Mouse (Mus musculus) heart, postnatal 36 days (tissue): ENCODE measurements at regions not wholly inside any gene's neighbourhood (a gene's known extent, or its start where the extent isn't known, plus 50 kb on each side); places are given as distances from the start of the nearest gene placed in this dataset.

Experiments
- DNase-seq, 2 experiments: peaks; one replicate each; pipeline ENCODE4 v3.0.0; 2021 to 2022
- intact Hi-C: fragments of 180-260 bp; cut with DNase I; formaldehyde crosslinking; loops from one replicate; pipeline ENCODE4 v1.15.1; 2025

DNA sequence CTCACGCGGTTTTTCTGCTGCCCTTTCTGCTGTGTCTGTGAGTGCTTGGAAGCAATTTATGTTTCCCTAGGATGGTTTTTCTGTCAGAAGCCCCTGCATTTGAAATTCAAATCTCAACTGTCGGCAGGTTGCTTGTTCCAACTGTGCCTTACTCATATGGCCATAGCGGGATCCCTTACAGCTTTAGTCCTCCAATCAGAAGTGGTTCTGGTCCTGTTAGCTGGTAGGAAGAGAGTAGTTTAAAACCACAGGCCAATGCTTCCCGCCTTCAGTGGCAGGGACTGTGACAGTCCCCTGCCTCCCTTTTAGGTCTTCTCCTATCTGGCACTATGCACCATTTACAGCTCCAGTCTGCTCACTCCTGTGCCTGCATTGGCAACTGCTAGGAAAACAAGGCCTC lies 178.6 kb upstream of the Ogfrl1 start:
- DNase-seq, result no peak
- intact Hi-C loops, result no loop called here

DNA sequence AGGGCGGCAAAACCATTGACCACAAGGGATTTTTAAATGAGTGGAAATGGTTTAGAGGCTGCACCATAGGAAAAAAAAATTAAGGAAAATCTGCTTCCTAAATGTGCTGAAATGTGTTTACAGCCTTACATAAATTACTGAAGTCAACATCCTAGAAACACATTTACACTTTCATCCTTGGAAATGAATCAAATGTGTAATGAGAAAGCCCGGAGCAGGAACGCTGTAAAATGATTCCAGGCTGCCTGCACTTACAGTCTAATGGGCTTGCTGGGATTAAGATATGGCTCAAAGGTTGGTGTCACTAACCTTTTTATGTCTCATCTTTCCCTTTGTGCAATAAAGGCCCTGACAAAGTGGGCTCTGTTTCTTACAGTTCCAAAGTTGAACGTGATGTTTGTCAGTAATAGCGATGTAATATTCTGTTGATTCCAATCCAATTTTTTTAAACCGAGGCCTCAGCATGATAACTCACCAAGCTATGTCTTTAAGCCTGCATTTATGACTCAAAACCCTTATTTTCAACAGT lies 172.1 kb upstream of the B3gat2 start:
- no peak for DNase-seq
- intact Hi-C loops, result no loop called here

DNA sequence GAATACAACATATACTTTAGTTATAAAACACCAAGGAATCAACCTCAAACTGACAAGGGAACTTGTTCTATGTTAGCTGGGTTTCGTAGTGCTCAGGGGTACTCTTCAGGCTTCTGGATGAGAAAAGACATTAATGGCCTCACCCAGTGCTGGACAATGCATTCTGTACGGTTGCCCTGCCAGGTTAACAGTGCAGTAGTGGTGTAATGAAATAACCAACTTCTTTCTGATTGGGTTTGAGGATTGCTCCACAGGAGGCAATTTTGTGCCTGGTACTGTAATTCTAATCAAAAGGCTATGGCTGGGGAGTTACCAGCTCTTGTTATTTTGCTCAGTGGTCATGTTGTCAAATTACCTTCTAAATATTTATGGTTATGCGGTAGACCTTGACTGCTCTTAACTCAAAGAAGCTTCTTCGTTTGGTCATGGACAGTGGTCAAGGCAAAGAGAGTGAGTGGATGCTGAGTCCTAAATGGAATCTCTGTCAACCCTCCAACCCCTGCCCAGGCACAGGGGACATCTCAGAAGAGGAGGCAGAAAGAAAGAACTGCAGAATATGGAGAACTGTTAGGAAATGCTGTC lies 158.8 kb upstream of the B3gat2 start:
- intact Hi-C loops, result no loop called here
- no peak for DNase-seq

DNA sequence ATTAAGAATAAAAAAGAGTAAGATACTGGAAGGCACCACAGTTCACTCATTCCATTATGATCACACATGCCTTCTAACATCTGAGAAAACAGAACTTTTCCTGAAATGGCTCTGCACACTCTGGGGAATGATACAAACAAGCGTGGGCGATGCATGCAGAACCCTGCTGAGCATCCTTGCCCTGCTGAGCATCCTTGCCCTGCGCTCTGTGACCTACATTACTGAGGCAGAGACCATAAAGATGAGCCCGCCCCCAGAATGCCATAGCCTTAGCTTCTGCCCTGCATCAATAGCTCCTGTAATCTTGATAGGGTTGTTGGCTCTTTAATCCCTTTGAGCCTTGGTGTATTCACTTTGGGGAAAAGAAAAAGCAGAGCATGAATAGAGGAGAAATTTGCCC lies 132.2 kb upstream of the B3gat2 start:
- intact Hi-C loops, result no loop called here

DNA sequence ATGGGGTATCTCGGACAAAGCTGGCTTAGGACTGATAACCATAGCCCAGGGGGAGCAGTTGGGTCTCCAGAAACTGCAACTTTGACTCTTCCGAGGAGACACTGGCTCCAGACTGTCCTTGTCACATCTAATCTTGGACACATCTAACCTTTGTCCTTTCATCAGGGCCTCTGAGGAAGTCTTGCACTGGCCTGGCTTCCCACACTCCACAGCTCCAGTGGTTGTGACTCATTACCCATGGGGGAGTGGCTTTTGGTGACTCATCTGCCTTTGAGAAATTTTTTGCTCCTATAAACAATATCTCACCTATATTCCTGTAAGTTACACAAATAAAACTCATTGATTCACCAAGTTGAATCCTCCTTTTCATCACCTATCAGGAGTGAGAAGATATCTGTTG lies 116.5 kb upstream of the B3gat2 start:
- DNase-seq, result no peak
- intact Hi-C loops, result no loop called here

More for the DNA sequence above, 132.2 kb upstream of the B3gat2 start:
- DNase-seq, result no peak

DNA sequence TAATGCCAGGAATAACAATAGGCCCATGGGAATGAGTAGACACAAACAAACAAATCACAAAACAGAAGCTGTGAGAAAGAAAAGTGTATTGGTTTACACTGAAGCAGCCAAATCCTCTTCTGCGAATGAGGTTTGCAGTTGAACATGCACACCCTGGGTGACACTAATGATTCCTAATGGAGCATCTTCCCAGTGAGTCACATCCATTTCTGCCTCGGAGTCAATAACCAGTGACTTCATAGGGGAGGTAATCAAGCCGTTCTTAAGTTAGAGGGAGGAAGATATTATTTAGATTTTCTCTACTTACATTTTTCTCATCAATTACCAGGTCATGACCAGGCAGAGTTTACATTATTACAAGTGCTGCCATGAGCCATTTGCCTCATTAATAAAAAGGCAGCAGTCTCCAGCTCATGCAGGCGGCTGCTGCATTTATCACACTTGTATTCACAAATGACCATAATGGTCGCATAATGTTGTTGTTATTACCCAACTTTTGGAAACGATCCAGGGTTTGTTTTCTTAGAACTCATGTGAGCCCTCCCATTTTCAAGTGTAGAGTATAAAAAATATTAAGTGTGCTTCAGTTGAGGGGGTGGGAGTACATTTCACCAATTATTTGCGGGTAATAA lies 112.6 kb upstream of the B3gat2 start:
- intact Hi-C loops, result no loop called here
- no peak for DNase-seq

DNA sequence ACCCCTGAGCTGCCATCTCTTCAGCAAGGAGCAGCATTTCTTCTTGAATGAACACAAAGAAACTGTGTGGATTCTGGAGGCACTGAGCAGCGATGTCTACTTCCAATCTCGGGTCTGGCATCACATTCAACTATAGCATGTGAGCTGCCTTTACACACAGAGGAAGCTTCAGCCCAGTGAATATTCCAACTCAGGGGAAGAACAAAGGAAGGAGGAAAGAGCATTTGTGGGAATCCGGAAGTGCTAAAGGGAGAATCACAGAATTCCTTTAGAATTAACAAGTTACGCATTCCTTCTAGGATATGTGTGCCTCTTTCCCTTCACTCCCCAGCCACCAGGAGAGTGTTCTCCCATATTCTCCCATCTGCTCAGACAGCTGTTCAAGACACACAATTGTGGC lies 111.7 kb upstream of the B3gat2 start:
- no peak for DNase-seq

DNA sequence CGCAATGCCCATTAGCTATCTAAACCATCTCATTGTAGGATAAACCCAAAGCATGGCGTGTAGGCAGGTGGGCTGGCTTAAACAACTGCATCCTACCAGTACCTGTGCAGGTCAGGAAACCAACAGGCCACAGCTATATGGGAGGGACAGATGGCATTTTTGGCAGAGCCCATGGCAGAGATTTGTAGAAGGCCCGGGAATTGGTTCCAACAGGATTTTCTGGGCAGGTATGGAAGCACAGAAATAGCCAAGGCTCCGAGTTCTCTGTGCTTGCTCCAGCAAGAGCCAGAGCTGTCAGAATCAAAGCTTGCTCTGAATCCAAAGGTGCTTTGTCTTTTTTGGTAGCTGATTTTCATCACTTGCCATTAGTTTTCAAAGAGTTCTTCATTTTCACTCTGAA lies 107.9 kb upstream of the B3gat2 start:
- intact Hi-C loops, result no loop called here
- no peak for DNase-seq

More for the DNA sequence above, 111.7 kb upstream of the B3gat2 start:
- intact Hi-C loops, result no loop called here

DNA sequence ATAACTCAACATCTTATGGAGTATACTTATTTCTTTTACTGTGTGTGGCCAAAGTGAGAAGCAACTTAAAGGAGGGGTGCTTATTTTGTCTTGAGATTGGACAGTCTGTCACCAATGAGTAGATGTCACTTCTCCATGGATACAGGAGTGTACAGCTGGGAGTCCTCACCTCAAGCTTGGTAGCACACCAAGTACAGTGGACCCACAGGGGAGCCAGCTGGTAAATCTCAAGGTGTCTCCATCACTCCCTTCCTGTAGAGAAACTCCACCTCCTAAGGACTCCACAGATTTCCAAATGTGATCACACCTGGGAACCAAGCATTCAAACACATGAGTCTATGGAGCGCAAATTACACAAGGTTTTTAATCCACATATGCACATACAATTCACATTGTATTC lies 105.8 kb upstream of the B3gat2 start:
- intact Hi-C loops, result no loop called here
- DNase-seq, result no peak

DNA sequence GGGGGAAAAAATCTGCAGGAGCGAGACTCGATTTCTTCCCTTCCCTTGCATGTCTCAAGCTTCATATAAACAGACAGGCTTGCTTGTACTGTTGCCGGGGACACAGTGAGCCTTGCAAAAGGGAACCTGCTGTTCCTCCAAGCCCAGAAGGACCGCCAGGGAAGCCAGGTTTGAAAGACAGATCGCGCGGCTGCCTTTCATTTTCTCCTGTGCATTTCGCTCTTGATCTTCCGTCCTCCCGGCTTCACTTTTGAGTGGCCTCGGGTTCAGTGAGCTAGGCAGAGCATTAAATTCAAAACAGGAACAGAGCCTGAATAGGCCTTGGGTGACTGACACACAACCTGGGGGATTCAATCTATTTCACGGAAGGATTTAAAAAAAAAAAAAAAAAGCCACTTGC lies 105.3 kb upstream of the B3gat2 start:
- no peak for DNase-seq
- intact Hi-C loops, result no loop called here

DNA sequence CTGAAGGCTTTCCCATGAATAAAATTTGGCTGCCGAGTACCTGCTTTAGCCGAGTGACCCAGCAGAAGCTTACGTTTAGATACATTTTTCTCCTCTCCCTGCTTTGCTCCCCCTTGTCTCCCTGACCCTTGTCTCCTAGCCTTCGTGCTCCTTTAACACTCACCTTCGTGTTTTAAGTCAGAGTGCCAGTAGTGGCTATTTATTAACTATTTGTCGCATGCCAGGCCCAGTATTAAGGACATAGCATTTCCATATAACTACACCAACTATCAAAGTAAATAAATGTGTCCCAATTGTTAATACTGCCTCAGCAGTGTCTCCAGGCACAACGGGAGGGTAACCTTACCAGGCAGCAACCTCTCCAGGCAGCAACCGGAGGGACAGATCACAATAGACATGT lies 104.8 kb upstream of the B3gat2 start:
- no peak for DNase-seq
- intact Hi-C loops, result no loop called here

DNA sequence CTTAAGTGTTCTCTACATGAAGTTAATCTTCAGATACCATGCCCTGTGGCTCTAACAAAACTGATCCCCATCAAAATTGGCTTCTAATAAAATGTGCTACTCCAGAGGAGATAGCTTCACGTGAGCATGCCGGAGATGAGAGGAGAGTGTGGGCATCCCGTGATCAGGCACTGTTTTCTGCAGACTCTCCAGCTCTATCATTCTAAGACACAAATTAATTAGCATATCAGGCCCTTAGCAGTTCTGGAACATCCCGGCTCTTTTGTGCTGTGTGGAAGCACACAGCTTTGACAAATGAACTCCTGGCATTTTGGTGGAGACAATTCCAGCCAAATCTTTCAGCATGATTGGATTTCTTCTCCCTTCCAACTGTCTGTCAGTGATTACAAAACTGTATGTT lies 91.0 kb upstream of the B3gat2 start:
- intact Hi-C loops, result no loop called here
- DNase-seq, result no peak

DNA sequence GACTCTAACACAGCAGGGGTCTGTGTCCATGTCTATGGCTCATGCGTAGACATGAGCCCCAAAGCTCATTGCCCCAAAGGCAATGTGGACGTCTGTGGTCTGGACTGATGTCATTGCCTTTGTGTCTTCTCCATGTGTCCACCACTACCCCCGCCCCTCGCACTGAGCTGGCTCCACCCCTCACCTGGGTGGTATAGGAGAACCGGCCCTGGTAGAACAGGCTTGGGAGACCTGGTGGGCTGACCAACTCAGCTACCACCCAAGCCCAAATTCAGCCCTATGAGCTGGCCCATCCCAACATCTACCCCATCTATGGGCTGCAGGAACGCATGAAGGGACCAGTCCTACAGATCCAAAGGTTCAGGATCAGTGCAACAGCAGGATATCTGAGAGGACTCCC lies 87.2 kb upstream of the B3gat2 start:
- no peak for DNase-seq
- intact Hi-C loops, result no loop called here

DNA sequence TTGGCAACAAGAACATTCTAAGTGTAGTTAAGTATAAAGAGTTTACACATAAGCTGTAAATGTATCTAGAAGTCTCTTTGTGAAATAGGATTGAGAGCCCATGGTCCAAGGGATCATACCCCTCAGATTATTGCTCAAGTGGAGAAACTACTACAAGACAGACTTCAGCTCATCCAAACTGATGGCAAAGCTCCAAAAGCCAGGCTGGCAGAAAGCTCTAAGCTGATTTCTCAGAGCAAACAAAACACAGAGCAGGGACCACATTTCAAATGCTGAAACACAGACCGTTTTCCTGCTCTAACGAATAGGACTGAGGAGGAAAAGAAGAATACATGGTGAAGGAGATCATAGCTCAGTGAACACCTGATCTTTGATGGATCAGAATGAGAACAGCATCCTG lies 85.3 kb upstream of the B3gat2 start:
- intact Hi-C loops, result no loop called here
- no peak for DNase-seq

DNA sequence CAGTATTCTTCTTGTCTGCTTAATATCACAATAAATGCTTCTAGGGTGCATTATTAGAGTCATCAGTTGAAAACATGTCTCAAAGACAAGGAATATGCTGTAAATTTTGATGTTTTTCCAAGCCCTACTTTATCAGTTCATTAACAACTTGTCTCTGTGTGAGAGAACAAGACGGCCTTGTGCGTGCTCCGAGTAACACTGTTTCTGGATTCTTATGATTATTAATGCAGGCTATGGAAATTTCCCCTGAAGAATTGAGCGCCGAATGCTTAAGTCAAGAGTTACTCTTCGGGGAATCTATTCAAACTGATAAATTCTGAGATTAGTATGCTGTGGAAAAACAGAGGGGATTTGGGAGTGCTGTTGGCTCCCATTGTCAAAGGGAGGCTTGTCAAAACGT lies 72.2 kb upstream of the B3gat2 start:
- intact Hi-C loops, result no loop called here
- no peak for DNase-seq

DNA sequence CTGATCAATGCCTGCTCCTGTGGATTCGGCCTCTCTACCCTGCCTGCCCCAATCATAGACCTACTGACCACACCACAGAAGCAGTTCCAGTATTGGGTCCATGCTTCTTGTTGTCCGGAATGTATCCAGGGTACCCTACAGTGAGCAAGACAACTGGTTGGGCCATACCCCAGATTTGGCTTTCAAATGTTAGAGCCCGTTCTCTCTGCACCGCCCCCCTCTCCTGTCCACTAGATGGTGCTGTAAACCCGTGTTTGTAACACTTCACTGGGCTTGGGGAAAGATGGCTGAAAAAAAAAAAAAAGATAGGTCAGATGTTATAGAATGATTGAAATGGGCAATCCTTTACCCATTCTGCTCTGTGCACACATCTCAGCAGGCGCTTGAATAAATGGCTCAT lies 56.1 kb upstream of the B3gat2 start:
- DNase-seq, result peak in 1 of 2 experiments; percentile 2
- intact Hi-C loops, result no loop called here

DNA sequence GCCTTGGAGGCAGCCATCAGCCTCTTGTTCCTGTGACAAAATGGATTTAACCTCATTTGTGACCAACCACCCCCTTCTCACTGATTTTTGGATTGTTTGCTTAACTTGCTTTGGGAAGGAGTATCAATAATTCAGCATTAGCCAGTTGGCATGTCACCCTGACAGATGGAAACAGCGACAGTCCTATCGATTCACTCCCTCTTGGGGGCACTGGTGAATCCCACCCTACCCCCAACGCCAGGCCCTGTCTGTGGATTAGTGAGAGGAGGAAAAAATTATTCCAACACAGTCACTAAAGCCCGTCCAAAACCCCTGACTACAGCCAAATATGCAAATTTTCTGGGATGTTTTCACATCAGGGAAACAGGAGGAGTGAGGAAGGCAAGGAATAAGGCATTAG lies 55.1 kb upstream of the B3gat2 start:
- no peak for DNase-seq
- intact Hi-C loops, result no loop called here
